Mouse (Mus musculus) midbrain, embryonic 14.5 days (tissue): ENCODE measurements around the gene Spo11. TPM values are rescaled to one million over a fixed set of nuclear protein-coding genes. Genes with fewer than 3 reads are reported as not detected.

Experiments used
- ATAC-seq: fragments of 200-750 bp; cut with Nextera tagmentation; 2 replicates; pipeline ENCODE4 v1.8.0; 2017; ENCODE audit warnings: moderate number of reproducible peaks, moderate library complexity; ENCODE audit not compliant: low FRiP score, low TSS enrichment
- DNase-seq: peaks from one replicate; pipeline ENCODE4 v3.0.0-alpha.2; 2015
- H3K27ac ChIP-seq: fragments of 300-500 bp; sonication (generic); replicated peaks from 2 replicates; pipeline ENCODE4 v1.5.1; 2014; ENCODE audit warnings: mild to moderate bottlenecking, low read depth, low read length, moderate library complexity
- H3K27me3 ChIP-seq: fragments of 300-500 bp; sonication (generic); 2 replicates; pipeline ENCODE4 v1.6.1; 2014; ENCODE audit warnings: low read length, control low read depth, mixed read lengths; ENCODE audit not compliant: control insufficient read depth, insufficient read depth
- H3K36me3 ChIP-seq: fragments of 300-500 bp; sonication (generic); 2 replicates; pipeline ENCODE4 v1.6.1; 2014; ENCODE audit warnings: low read length, control low read depth; ENCODE audit not compliant: control insufficient read depth, insufficient read depth
- H3K4me1 ChIP-seq: fragments of 300-500 bp; sonication (generic); 2 replicates; pipeline ENCODE4 v1.6.1; 2014; ENCODE audit warnings: mild to moderate bottlenecking, antibody characterized with exemption, low read length, control low read depth; ENCODE audit not compliant: control insufficient read depth, insufficient read depth
- H3K4me2 ChIP-seq: fragments of 300-500 bp; sonication (generic); 2 replicates; pipeline ENCODE4 v1.6.1; 2014; ENCODE audit warnings: mild to moderate bottlenecking, low read length, moderate library complexity
- H3K4me3 ChIP-seq: fragments of 300-500 bp; sonication (generic); replicated peaks from 2 replicates; pipeline ENCODE4 v1.5.1; 2014; ENCODE audit warnings: low read depth, low read length
- H3K9ac ChIP-seq: fragments of 300-500 bp; sonication (generic); replicated peaks from 2 replicates; pipeline ENCODE4 v1.6.1; 2014; ENCODE audit warnings: mild to moderate bottlenecking, low read length, moderate library complexity
- H3K9me3 ChIP-seq: fragments of 300-500 bp; sonication (generic); 2 replicates; pipeline ENCODE4 v1.6.1; 2016; ENCODE audit warnings: low read length, control low read depth, mixed read lengths; ENCODE audit not compliant: control insufficient read depth
- WGBS: fragments of 180-500 bp; shearing (Covaris S2); extraction: QIAGEN DNeasy Blood & Tissue Kit; methylation state at CpG from one replicate; pipeline ENCODE4 v1.1.7; 2014; 5-methylcytosine and 5-hydroxymethylcytosine counted together
- polyA plus RNA-seq: library from polyadenylated mRNA; unstranded; fragments of >200 nt; fragmentation: Nextera tagmentation; extraction: Ambion mirVana; gene quantifications from 2 replicates; pipeline ENCODE4 v1.2.1, GENCODE M21; 2014

The Spo11 gene
- polyA plus RNA-seq, 1 experiment from 2014 or later, result 0.68 TPM

GRCm38 (mm10) chr2:173003737-173004136 lies 26.2 kb downstream of the Spo11 start:
- ATAC-seq, result no peak
- H3K36me3 ChIP-seq, result peaks cover 57% of the 10 kb centered on the region
- DNase-seq, result no peak
- no peak overlapping the region for H3K4me3 ChIP-seq
- 88% methylated on average over 8 of the region's 8 CpGs for WGBS
- H3K27me3 ChIP-seq, result no peaks in the 10 kb centered on the region
- H3K9me3 ChIP-seq, result no peaks in the 10 kb centered on the region
- H3K27ac ChIP-seq, result no peak overlapping the region
- H3K4me1 ChIP-seq, result peaks cover 11% of the 10 kb centered on the region; the same call in 1 of the 2 replicates
- no peak overlapping the region for H3K4me2 ChIP-seq
- no peak overlapping the region for H3K9ac ChIP-seq

GRCm38 (mm10) chr2:173010220-173010717 lies 32.8 kb downstream of the Spo11 start:
- DNase-seq, result no peak
- no peak overlapping the region for H3K27ac ChIP-seq

GRCm38 (mm10) chr2:173011440-173011839 lies 33.9 kb downstream of the Spo11 start:
- DNase-seq (no peak), ATAC-seq (no peak)
- Histone ChIP-seq H3K4me2 (no peak overlapping the region), H3K4me1 (no peaks in the 10 kb centered on the region), H3K9ac (no peak overlapping the region), H3K4me3 (no peak overlapping the region), H3K27me3 (no peaks in the 10 kb centered on the region), H3K9me3 (no peaks in the 10 kb centered on the region), H3K27ac (no peak overlapping the region), H3K36me3 (peaks cover 98% of the 10 kb centered on the region)
- 95% methylated on average over 8 of the region's 8 CpGs for WGBS

More at GRCm38 (mm10) chr2:173010220-173010717, 32.8 kb downstream of the Spo11 start:
- no peaks in the 10 kb centered on the region for H3K27me3 ChIP-seq
- H3K36me3 ChIP-seq, result peaks cover 96% of the 10 kb centered on the region
- WGBS, result 73% methylated on average over 3 of the region's 3 CpGs
- H3K4me1 ChIP-seq, result no peaks in the 10 kb centered on the region
- ATAC-seq, result no peak
- no peak overlapping the region for H3K4me3 ChIP-seq
- no peak overlapping the region for H3K9ac ChIP-seq
- H3K4me2 ChIP-seq, result no peak overlapping the region
- no peaks in the 10 kb centered on the region for H3K9me3 ChIP-seq

- H3K4me2 ChIP-seq, result no peak overlapping the region
- H3K4me3 ChIP-seq, result no peak overlapping the region
- peaks cover 3% of the 10 kb centered on the region for H3K4me1 ChIP-seq
- H3K27ac ChIP-seq, result no peak overlapping the region
- DNase-seq (no peak), ATAC-seq (no peak)
- H3K9me3 ChIP-seq, result no peaks in the 10 kb centered on the region
- no peak overlapping the region for H3K9ac ChIP-seq
- peaks cover 64% of the 10 kb centered on the region for H3K36me3 ChIP-seq
- peaks cover 18% of the 10 kb centered on the region; the same call in 1 of the 2 replicates for H3K27me3 ChIP-seq
- 81% methylated on average over 7 of the region's 7 CpGs for WGBS
Measured at GRCm38 (mm10) chr2:173014741-173015287, 37.3 kb downstream of the Spo11 start.

GRCm38 (mm10) chr2:173017940-173018339 lies 40.4 kb downstream of the Spo11 start:
- Histone ChIP-seq H3K9ac (no peak overlapping the region), H3K9me3 (no peaks in the 10 kb centered on the region), H3K36me3 (peaks cover 33% of the 10 kb centered on the region), H3K27me3 (peaks cover 34% of the 10 kb centered on the region), H3K4me2 (no peak overlapping the region), H3K4me1 (peaks cover 17% of the 10 kb centered on the region), H3K27ac (no peak overlapping the region), H3K4me3 (no peak overlapping the region)
- no peak for DNase-seq
- WGBS, result 50% methylated on average over 6 of the region's 6 CpGs
- no peak for ATAC-seq

- no peak overlapping the region for H3K4me3 ChIP-seq
- H3K9ac ChIP-seq, result no peak overlapping the region
- H3K36me3 ChIP-seq, result peaks cover 26% of the 10 kb centered on the region
- ATAC-seq (no peak), DNase-seq (no peak)
- 25% methylated on average over 8 of the region's 8 CpGs for WGBS
- no peak overlapping the region for H3K27ac ChIP-seq
- no peaks in the 10 kb centered on the region for H3K9me3 ChIP-seq
- H3K4me1 ChIP-seq, result peaks cover 24% of the 10 kb centered on the region
- H3K4me2 ChIP-seq, result no peak overlapping the region
- peaks cover 34% of the 10 kb centered on the region for H3K27me3 ChIP-seq
Measured at GRCm38 (mm10) chr2:173018618-173019017, 41.1 kb downstream of the Spo11 start.

GRCm38 (mm10) chr2:173019322-173019721 lies 41.8 kb downstream of the Spo11 start:
- H3K27me3 ChIP-seq, result peaks cover 34% of the 10 kb centered on the region
- ATAC-seq, result no peak
- peaks cover 19% of the 10 kb centered on the region for H3K36me3 ChIP-seq
- no peaks in the 10 kb centered on the region for H3K9me3 ChIP-seq
- H3K4me3 ChIP-seq, result peak overlapping the region; percentile 33
- peak overlapping the region; percentile 68 for H3K4me2 ChIP-seq
- no peak for DNase-seq
- H3K27ac ChIP-seq, result no peak overlapping the region
- 10% methylated on average over 9 of the region's 9 CpGs for WGBS
- peaks cover 30% of the 10 kb centered on the region for H3K4me1 ChIP-seq
- H3K9ac ChIP-seq, result peak overlapping the region; percentile 42; the same call in 1 of the 2 replicates

GRCm38 (mm10) chr2:173019790-173020189 lies 42.3 kb downstream of the Spo11 start:
- WGBS, result under 1% methylated on average over 29 of the region's 29 CpGs
- Histone ChIP-seq H3K36me3 (peaks cover 14% of the 10 kb centered on the region), H3K4me1 (peaks cover 35% of the 10 kb centered on the region), H3K27me3 (peaks cover 34% of the 10 kb centered on the region), H3K27ac (no peak overlapping the region), H3K9me3 (no peaks in the 10 kb centered on the region), H3K4me3 (peak overlapping the region; percentile 33), H3K4me2 (peak overlapping the region; percentile 68), H3K9ac (peak overlapping the region; percentile 42; the same call in 1 of the 2 replicates)
- peak; percentile 89 for DNase-seq
- ATAC-seq, result peak; percentile 68

GRCm38 (mm10) chr2:173020430-173020829 lies 42.9 kb downstream of the Spo11 start, which contains the start of gene Rbm38:
TSS of gene Rbm38 (plus strand) at chr2:173020498.
- H3K4me2 ChIP-seq, result peak within 1 kb of the TSS; percentile 90
- peaks cover 34% of the 10 kb centered on the region for H3K27me3 ChIP-seq
- ATAC-seq, result no peak
- peak within 1 kb of the TSS; percentile 42; the same call in 1 of the 2 replicates for H3K9ac ChIP-seq
- peaks cover 41% of the 10 kb centered on the region for H3K4me1 ChIP-seq
- WGBS, result 22% methylated on average over 11 of the region's 11 CpGs
- no peak within 1 kb of the TSS for H3K27ac ChIP-seq
- no peaks in the 10 kb centered on the region for H3K9me3 ChIP-seq
- peaks cover 8% of the 10 kb centered on the region; the same call in 1 of the 2 replicates for H3K36me3 ChIP-seq
- H3K4me3 ChIP-seq, result peak within 1 kb of the TSS; percentile 82
- DNase-seq, result no peak
